Mouse (Mus musculus) adrenal gland, postnatal 14 days (tissue): ENCODE results near the gene C030005K15Rik. TPM values are rescaled to one million over a fixed set of nuclear protein-coding genes. Genes with fewer than 3 reads are reported as not detected.

Source experiments
- total RNA-seq: library from RNA; stranded (reverse); gene quantifications from 2 replicates; pipeline ENCODE4 v1.2.3, GENCODE M21; 2021

C030005K15Rik gene
- total RNA-seq, 1 experiment from 2014 or later: not detected

Other genes with a start within 250 kb of the C030005K15Rik start
- 214 and 240 TPM in 2 replicates for gene Dcn, start 247.1 kb downstream of the C030005K15Rik start, total RNA-seq
- 23.8 and 24.7 TPM in 2 replicates for gene Lum, start 161.6 kb downstream of the C030005K15Rik start, total RNA-seq
- 0.15 TPM in 1 of 2 replicates, not detected in the other for gene Kera, start 119.9 kb downstream of the C030005K15Rik start, total RNA-seq
- gene Epyc, start 82.7 kb downstream of the C030005K15Rik start, total RNA-seq: 0.19 and 0.49 TPM in 2 replicates
- gene Ccer1, start 33.7 kb downstream of the C030005K15Rik start, total RNA-seq: not detected in 2 replicates